Mouse (Mus musculus) lung, adult 2 months (tissue): ENCODE results near the gene Apod.
"Not testable (repeated sequence)": the region's sequence is repeated elsewhere in the genome, so short reads cannot be mapped to it uniquely, and the experiment has no call there.

Experiments
- CTCF ChIP-seq: fragments of 200-500 bp; IDR thresholded peaks from 2 replicates; pipeline ENCODE4 v1.5.1; 2011; ENCODE audit warnings: mild to moderate bottlenecking, low read length, control low read depth; ENCODE audit not compliant: insufficient read depth
- POLR2A ChIP-seq: fragments of 200-500 bp; IDR thresholded peaks from 2 replicates; pipeline ENCODE4 v1.6.1; 2011; ENCODE audit warnings: low read depth, mild to moderate bottlenecking, control low read depth, low read length, borderline replicate concordance; ENCODE audit errors: extremely low read depth

- TF ChIP-seq CTCF, POLR2A: not testable (repeated sequence)
Measured at GRCm38 (mm10) chr16:31319723-31320122, 5.1 kb upstream of the Apod start.
